ENCODE assay signal across 10 mouse cellular contexts in the genomic region with DNA sequence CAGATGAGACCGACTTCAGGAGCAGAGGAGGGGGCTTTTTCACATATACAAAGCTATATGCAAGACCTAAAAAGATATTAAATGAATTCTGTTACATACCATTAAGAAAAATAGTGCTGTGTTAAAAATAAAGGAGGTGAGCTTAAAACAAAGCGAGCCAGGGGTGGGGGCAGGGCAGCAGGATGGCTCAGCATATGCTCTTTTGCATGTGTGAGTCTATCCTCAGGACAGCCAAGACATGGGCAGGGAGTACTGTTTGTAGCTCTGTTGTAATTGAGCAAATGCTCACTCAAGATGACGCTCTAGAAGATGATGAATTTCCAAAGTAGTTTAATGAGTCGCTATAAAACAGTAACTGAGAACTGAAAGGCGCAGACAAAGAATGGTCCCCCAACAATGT.
"Had no signal": no experiment of that assay in that cellular context is flagged by ENCODE, and none has a peak within 500 bp of the region (broad histone marks: within the 10 kb centered on the region; RNA-seq: fewer than 3 reads in every experiment).

No protein-coding gene starts in this region.

- ATAC-seq: midbrain, embryonic 15.5 days had no signal

- H3K4me3 ChIP-seq: kidney, embryonic 15.5 days; limb, embryonic 13.5 days; midbrain, embryonic 15.5 days; neural tube, embryonic 12.5 days had no signal

- H3K4me1 ChIP-seq: neural tube, embryonic 12.5 days had no signal

- H3K4me2 ChIP-seq: kidney, embryonic 15.5 days; limb, embryonic 13.5 days; midbrain, embryonic 15.5 days; neural tube, embryonic 12.5 days had no signal

- H3K9ac ChIP-seq: kidney, embryonic 15.5 days; limb, embryonic 13.5 days; liver, embryonic 14.5 days; midbrain, embryonic 15.5 days; neural tube, embryonic 12.5 days had no signal

- H3K27ac ChIP-seq: kidney, embryonic 15.5 days; limb, embryonic 13.5 days; liver, embryonic 14.5 days; midbrain, embryonic 15.5 days; neural tube, embryonic 12.5 days; stomach, postnatal 0 days had no signal

- DNase-seq: kidney, postnatal 14 days; layer of hippocampus, postnatal 36 days; lung, adult 18-20 months; thymus, postnatal 4 days had no signal

- H3K27me3 ChIP-seq: kidney, embryonic 15.5 days; limb, embryonic 13.5 days; midbrain, embryonic 15.5 days; neural tube, embryonic 12.5 days had no signal

- H3K36me3 ChIP-seq: kidney, embryonic 15.5 days; limb, embryonic 13.5 days; midbrain, embryonic 15.5 days had no signal

- H3K9me3 ChIP-seq: kidney, embryonic 15.5 days; limb, embryonic 13.5 days; midbrain, embryonic 15.5 days; neural tube, embryonic 12.5 days had no signal
